Mouse (Mus musculus): ENCODE results near the gene Tspan17.

The Tspan17 gene

DNA sequence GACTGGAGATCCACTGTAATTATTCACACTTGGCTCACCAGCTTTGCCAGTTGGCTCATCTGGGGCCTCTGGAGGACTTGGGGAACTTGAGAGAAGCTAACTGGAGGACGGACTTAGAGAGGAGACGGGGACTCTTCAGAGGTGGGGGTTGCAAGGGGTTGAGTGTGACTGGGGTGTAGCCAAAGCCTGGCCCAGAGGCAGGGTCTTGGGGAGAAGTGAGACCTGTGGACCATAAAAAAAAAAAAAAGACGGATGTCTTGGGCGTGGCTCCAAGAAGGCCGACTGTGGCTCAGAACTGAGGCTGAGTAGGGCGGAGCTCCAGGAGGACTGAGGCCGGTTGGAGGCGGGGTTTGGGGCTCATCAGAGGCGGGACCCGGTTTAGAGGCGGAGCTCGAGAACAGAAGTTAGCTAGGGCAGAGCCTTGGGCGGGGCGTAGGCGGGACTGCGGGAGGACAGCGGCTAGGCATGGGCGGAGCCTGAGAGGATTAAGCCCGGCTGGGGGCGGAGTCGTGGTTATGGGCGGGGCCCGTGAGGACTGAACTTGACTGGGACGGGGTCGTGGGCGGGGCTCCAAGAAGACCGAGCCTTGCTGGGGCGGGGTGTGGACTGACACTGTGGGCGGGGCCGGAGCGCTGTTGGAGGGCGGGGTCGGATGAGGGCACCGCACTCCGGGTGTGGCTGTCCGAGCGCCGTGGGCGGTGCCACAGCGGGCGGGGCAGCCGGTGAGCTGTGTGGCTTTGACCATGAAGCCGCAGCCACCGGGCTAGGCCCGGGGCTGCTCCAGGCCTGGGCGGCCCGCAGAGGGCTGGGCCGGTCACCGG lies at the start of gene Tspan17:
Gene Tspan17 (plus strand): TSS at position 638 of the 821 bp plus-strand sequence.
- DNase-seq (ENCODE audit: low read depth in 2 of 2, low spot score in 2 of 2) = peak; percentile 42 to 63

DNA sequence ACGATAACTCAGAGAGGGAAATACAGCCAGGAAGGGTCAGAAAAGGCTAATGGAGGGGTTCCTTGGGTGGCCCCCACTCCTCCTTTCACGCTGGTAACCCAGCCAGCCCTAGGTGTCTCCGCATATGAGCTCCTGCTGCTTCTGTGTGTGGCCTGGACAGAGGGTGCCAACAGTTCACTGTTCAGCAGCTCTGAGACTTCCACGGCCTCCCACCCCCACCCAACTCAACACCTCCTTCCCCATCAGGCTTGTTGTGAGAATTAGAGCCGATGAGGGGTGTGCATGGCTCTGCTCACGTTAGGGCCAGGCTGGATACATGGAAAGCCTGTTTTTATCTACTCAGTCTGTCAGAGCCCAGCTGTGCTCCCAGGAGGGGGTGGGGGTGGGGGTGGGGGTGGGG lies 43.1 kb upstream of the Tspan17 start:
- DNase-seq (ENCODE audit: low read depth in 2 of 2, low spot score in 2 of 2) = no peak

DNA sequence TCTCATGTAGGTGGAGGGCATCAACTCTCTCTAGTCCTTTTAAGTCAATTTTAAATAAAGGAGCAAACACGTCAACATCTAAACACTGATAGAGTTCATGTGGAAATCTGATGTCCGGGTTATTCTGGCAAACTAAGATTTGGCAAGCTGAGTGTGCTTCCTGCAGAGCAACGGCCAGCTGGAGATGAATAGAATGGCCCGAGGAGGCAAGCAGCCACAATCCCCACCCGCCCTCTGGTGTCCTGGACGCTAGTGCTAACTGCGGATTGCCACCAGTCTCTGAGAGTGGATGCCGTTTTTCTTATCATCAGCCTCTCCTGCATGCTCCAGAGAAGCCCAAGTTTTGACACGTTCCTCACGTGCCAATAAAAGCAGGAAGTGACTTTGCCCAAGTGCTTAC lies 42.3 kb upstream of the Tspan17 start:
- DNase-seq (ENCODE audit: low read depth in 2 of 2, low spot score in 2 of 2) = no peak

DNA sequence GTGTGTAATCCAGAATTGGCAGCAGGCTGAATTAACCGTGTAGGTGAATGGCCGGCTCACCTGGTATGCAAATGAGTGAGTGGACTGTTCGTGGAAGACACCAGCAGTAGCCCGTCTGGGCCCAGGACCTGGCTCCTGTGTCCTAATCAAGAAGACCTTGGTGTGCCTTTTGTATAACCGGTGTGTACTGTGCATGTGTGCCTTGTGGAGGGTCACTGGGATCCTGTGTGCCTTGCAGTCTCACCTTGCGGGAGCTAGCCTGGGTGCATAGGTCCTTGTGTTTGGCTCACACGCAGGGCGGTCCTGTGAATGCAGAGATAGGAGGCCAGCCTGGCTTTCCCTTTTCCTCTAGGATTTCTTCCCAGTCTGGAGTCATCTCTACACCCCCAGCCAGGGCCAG lies 41.0 kb upstream of the Tspan17 start:
- DNase-seq (ENCODE audit: low read depth in 2 of 2, low spot score in 2 of 2) = no peak

DNA sequence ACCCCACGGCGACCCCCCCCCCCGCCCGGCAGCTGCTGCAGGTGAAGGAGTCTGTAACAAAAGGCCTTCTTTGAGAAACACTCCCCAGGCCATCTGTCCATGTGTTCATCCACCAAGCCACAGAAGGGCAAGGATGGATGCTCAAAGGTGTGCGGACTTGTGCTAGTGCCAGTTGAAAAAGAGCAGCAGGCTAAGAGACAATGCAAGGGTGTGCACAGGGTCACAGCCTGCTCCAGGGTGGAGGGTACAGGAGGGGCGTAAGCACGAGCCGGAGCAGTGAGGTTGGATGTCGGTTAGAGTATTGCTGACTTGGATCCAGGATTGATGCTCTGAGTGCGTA lies 40.5 kb upstream of the Tspan17 start:
- DNase-seq (ENCODE audit: low read depth in 2 of 2, low spot score in 2 of 2) = no peak

DNA sequence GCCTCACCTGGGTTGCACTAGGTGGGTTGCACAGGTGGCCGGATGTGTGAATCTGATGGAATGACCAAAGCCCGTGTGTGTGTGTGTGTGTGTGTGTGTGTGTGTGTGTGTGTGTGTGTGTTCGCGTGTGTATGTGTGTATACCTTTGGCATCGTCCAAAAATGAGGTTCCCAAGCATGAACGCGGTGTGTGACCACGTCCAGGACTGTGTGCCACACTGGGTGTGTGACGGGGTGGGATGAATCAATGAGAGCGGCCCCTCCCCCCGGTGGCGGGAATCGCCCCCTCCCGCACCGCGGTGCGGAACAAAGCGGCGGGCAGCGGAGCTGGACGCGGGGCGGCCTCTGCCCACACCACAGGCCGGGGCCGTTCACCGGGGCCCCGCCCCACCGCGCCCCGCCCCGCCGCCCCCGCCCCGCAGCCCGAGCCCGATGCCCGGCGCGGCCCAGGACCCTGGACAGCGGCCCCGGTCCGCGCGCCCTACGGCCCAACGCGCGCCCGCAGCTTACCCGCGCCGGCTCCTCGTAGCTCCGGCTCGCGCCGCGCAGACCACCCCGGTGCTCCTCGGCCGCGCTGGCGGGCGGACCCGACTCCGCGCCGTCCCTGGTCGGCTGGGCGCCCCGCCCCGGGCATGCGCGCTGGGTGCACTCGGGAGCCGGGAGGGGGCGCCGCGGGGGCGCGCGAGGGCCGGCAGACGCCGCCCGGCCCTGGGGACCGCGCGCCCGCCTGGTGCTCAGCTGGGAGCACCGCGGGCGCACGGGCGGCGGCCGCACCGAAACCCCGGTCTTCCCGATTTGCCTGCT lies 39.9 kb upstream of the Tspan17 start:
- no peak for DNase-seq (ENCODE audit: low read depth in 2 of 2, low spot score in 2 of 2)

DNA sequence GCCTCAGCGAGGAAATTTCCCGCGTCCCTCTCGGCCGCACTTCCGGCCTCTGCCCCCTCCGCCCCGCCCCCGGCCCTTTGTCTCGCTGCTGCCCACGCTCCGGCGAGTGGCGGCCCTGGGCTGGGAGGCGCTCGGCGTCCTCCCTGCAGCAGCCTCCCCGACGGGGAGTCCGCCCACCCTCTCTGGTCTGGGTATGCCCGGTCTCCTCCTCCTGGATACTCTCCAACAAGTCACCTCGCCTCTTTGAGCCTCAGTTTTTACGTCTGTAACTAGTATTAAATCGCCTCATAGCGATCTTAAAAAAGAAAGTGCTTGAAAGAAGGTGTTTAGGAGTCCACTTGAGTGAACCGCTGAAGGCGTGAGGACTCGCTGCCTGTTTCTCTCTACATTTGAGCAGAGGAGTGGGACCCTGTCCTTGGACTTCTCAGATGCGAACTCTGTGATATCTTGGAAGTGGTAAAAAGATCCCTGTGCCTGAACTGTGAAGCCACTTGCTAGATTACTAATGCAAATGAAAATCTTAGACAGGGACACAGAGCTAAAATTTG lies 39.2 kb upstream of the Tspan17 start, which contains the start of gene Gprin1:
Gene Gprin1 (minus strand): TSS at position 11 of the 548 bp plus-strand sequence.
- DNase-seq (ENCODE audit: low read depth in 2 of 2, low spot score in 2 of 2) = no peak

DNA sequence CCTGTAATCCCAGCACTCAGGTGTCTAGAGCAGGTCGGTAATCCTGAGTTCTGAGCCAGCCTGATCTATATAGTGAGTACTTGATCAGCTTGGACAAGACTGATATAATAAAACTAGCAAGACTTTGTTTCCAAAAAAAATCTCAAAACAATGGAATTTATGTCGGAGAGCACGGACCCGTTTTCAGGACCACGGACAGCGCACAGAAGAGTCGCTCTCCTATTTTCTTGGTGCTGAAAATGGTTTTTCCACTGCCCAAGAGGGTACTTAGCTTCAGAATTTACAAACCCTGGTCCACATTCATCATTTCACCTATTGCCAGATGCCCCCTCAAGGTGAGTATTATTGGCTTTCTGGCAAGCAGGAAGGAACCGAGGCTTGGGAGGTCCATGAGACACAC lies 38.5 kb upstream of the Tspan17 start:
- no peak for DNase-seq (ENCODE audit: low read depth in 2 of 2, low spot score in 2 of 2)

DNA sequence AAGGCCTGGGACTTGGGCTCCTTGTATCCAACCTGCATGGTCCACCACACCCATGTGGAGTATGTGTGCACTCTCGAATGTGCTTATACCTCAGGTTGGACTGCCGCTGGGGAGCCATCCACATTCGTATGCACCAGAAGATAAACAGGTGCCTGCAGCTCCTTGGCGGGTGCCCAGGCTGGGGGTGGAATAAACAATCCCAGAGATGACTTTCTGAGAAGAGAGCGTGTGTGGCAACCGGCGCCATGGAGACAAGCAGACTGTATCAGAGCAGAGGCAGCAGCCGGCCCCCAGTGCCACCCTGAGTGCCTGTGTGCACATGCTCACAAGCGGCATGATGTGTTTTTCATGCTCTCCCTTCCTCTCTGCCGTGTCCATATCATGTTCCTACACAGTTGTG lies 36.5 kb upstream of the Tspan17 start:
- no peak for DNase-seq (ENCODE audit: low read depth in 2 of 2, low spot score in 2 of 2)

DNA sequence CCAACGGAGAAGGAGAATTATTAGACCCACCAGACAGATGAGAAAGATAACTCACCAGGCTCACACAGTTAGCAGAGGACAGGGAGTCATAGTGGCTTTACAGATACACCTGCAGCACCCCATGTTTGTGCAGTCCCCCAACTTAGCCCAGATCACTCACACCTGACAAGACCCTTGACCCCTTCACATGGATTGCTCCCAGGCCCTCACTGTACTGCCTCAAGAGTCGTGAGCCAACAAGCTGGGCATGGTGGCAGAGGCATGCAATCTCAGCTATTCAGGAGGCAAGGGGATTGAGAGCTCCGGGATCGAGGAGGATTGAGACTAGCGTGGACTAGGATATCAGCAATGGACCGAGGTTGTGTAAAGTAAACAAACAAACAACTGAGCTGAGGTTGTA lies 35.4 kb upstream of the Tspan17 start:
- no peak for DNase-seq (ENCODE audit: low read depth in 2 of 2, low spot score in 2 of 2)

DNA sequence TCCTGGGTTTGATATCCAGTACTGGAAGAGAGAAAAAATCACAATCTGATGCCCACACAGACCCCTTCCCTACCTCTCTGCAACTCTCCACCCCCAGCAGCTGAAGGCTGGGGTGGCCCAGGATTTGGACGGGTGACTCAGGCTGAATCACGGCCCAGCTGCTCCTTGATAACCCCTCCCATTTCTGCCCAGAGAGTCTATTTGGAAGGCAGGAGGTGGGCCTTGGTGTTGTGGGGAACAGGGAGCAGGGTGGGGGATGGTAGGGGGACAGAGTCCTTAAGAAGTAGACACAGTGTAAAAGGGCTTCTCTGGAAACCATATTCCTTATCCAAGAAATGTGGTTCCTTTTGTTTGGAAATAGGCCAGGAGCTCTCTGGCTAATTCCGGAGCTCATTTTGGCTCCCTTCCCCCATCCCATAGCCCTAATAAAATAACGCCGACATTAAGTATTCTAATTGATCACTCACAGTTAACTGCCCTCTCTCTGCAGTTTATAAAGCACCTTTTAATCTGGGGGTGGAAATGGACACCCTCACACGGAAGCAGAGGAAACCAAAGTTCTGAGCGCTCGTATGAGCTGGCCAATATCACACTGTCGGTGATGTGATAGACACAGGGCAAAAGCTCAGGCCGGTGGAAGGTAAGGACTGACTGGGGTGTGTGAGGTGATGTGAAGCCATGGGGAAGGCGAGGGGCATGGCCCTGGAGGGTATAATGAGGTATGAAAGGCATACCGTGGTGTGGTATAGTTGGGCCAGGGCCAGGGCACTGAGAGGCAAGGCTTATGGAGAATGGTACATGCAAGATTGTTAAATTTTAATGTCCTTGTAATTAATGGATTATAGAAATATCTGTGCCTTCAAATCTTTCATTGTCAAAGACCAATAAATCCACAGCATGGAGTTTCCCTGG lies 34.8 kb upstream of the Tspan17 start:
- no peak for DNase-seq (ENCODE audit: low read depth in 2 of 2, low spot score in 2 of 2)

DNA sequence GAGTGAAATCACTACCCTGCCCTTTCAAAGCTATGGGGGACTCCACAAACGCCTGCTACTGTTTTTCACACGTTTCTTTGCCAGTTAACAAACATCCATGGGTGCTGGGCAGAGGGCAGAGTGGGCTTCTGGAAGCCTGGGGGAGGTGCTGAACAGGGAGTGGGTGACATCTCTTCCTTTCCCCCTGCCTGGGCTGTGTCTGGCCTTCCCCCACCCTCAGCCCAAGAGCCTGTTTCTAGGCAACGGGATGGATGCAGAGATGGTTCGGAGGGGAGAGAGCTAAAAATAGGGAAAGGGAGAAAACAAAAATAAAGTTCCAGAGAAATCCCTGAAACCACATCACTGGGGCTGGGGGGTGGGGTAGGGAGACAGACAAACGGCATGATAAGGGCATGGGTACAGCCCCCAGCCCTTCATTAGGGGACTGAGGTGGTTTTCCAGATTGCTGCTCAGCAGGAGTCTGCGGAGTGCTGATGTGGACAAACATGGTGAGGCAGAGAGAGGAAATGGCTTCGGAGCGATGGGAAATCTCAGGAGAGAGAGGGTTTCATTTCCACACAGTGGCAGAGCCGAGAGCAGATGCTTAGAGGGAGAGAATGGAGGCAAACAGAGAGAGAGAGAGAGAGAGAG lies 33.9 kb upstream of the Tspan17 start:
- DNase-seq (ENCODE audit: low read depth in 2 of 2, low spot score in 2 of 2) = no peak

DNA sequence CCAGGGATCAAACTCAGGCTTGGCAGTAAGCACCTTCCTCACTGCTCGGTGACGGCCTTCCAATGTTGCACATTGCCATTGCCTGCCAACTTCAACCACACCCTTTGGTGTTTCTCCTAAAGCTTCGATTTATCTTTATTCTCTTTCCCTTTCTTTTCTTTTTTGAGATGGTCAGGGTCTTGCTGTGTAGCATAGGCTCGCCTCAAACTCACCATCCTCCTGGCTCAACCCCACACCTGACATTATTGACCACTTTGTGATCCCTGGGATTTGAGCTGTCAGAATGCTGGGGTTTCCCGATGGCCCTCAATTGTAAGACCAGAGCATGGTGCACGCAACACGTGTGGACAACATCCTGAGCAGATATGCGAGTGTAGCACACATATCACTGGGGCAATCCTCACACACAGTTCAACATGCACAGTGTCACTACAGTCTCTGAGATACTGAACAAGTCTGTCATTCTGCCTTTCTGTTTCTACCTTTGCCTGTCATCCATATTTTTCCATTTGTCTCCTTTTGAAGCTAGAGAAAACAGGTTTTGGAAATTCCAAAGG lies 32.9 kb upstream of the Tspan17 start:
- no peak for DNase-seq (ENCODE audit: low read depth in 2 of 2, low spot score in 2 of 2)

DNA sequence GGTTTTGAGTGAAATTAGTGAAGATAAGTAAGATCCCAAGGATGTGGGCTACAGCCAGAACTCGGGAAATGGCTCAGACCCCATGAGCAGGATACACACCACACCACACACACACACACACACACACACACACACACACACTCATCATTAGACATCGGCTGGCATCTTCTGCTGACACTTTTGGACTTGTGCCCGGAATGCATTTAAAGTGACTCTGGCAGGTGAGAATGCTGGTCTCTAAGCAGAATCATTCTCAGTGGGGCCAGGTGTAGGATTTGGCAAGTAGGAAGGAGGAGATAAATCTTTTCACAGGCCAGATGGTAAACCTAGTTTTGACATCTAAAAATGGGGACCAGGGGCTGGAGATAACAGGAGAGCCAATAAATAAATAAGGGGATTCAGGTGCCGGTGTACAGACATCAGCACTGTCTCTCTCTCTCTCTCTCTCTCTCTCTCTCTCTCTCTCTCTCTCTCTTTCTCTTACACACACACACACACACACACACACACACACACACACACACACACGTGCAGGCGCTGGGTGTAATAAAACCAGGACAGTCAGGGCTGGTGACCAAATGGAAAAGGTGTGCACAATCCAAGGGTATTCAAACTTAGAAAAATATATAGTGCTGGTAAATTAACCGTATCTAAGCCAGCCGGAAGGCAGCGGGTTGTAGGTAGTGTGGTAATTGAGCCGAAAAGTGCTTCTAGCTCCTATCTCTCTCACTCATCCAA lies 31.9 kb upstream of the Tspan17 start:
- DNase-seq (ENCODE audit: low read depth in 2 of 2, low spot score in 2 of 2) = no peak

DNA sequence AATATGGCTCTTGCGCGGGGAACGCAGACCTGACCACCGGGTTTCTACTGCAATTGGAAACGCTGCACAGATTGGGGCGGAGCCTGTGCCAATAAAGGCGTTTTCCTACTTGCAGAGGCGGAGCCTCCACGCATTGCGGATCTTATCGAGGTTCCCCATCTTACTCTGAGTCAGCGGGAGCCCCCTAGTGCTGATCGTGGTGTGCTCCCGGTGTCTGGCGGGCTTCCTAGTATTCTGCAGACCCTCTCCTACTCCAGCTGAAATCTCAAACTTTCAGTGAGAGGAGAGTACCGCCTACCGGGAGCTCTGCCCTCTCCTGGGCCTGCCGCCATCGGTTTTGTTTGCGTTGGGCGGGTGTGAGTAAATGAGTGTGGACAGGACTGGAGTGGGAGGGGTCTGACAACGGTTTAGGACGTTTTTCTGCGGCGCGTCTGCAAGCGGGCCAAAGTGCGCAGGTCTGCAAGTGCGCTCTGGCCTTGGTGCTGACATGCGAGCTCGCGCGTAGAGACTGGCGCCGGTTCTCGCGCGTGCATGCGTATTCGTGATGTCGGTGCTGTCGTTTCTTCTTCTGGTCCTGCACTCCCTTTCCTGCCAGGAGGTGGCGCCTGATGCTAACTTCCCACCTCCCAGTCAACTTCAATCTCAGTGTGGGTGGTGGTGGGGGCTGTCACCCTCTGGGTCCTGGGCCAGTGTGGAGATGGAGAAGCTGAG lies 31.0 kb upstream of the Tspan17 start:
- peak in 1 of 2 experiments; percentile 35 for DNase-seq (ENCODE audit: low read depth in 2 of 2, low spot score in 2 of 2)

DNA sequence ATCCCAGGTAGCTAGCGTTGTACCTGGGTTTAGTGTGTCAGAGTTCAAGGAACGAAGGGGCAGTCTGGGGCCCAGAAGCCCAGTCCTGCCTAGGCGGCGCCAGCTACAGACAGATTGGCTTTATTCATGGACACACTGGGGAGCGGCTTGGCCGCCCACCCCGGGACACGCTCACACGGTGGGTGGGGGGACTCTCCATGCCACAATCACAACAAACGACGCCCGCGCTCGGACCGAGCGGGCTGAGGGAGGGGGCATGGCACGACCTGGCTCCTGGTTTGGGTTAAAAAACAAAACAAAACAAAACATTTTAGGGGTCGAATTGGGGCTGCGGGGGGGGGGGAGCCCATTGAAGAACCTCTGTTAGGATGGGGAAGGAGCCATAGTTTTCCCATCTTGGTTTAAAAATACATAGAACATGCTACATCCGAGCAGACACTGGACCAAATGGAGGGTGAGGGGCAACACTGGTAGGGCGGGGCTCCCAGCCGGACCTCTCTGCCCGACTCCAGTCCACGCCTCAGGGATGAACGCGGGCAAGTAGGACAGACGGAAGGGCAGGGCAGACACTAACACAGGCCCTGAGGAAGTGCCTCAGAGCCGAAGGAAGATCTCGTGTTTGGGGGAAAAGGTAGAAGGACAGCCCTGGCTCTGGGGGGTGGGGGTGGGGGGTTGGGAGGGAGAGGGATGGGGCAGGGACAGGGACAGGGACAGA lies 30.3 kb upstream of the Tspan17 start:
- no peak for DNase-seq (ENCODE audit: low read depth in 2 of 2, low spot score in 2 of 2)

DNA sequence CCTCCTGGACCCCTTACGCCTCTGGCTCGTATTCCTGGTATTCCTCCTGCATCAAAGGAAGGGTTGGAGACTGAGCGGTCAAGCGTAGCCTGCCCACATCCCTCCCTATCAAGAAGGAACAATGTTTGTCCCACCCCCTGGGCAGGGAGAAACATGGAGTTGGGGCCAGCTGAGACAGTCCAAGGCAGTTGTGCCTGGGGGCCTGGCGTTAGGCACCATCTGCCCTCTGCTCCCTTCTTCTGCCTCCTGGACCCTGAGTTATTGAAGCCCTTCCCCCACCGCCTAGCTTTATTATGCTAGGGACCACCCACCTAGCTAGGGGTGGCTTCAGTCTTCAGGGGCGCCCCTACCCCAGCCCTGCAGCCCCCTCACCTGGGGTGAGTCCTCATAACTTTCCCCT lies 29.7 kb upstream of the Tspan17 start:
- DNase-seq (ENCODE audit: low read depth in 2 of 2, low spot score in 2 of 2) = no peak

DNA sequence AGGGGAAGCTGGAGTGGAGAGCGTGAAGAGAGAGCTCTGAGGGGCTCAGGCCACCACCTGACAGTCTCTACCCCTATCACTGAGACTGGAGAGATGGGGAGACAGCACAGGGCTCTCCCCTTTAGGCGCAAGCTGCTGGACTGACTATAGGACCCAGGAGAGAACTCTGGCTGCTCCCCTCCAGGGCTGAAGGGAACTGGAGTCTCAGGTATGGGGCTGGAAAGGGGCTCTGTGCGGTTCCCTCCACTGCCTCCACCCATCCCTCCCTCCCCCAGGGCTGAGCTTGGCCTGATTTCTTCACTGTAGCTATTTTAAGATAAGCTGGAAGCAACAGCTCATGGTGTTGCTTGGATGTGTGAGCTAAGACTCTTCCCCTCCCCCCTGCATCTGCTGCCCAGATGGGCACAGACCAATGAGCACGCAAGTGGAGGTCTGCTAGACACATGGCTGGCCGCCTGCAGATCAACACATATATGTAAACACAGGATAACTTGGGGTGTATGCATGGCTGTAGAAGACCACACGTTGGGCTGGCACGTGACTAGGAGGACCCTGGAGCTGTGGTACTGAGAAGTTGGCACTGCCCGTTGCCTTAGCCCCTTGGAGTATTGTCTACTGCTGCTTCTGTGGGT lies 28.9 kb upstream of the Tspan17 start:
- DNase-seq (ENCODE audit: low read depth in 2 of 2, low spot score in 2 of 2) = no peak
